Mouse (Mus musculus): ENCODE data around the gene Vav2. TPM values are rescaled to one million over a fixed set of nuclear protein-coding genes. Genes with fewer than 3 reads are reported as not detected.

Vav2 gene
- total RNA-seq, 2 experiments from 2014 or later: 30.9 to 34.5 TPM

- DNase-seq (ENCODE audit: low spot score in 2 of 2): no peak
These were observed 16.0 kb upstream of the Vav2 start for GRCm38 (mm10) chr2:27442708-27443449.

DNA sequence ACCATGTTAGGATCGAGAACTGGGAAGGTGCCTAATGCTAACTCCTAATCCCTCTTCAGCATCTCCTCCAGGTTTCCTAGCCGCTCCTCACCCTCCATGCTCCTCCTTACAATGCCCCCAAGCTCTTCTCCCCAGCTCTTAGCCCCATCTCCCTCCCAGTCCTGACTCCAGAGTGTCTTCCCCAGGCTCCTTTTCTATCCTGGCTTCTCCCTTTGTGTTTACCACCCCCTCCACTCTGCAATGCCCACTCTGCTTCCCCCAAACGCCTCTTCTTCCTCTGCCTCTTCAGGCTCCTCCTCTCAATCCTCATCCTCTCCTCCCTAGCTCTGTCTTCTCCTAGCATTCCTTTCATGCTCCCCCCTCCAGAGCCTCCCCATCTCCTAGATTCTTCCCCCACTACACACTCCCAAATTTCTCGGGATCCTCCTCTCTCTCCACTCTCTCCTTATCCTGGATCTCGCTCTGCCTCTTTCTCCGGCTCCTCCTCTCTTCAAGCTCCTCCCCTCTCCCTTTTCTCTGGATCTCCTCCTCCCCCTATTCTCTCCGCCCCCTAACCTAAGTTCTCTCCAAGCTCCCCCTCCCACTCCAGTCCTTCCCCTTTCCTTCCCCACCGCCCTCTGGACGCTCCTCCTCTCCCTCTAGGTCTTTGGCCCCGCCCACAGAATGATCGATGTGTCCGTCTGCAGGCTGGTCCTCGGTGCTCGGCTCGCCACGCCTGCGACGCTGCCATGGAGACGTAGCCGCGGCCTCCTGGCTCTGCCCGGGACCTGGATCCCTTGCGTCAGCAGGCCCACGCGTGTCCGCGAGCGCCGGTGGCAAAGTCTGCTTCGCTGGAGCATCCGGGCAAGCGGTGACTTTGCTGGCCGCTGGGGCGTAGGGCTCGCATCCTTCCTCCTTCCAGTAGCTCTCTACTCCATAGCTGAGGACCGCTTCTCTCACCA lies 15.2 kb upstream of the Vav2 start, which contains the start of gene Brd3os:
TSS of gene Brd3os (plus strand) at position 558 of the 941 bp plus-strand sequence.
- peak; percentile 77 to 90 for DNase-seq (ENCODE audit: low spot score in 2 of 2)

- DNase-seq (ENCODE audit: low spot score in 2 of 2): no peak
These were observed 11.4 kb upstream of the Vav2 start for GRCm38 (mm10) chr2:27438281-27438680.

- no peak for DNase-seq (ENCODE audit: low spot score in 2 of 2)
These were observed 11.0 kb upstream of the Vav2 start for GRCm38 (mm10) chr2:27437876-27438275.

DNA sequence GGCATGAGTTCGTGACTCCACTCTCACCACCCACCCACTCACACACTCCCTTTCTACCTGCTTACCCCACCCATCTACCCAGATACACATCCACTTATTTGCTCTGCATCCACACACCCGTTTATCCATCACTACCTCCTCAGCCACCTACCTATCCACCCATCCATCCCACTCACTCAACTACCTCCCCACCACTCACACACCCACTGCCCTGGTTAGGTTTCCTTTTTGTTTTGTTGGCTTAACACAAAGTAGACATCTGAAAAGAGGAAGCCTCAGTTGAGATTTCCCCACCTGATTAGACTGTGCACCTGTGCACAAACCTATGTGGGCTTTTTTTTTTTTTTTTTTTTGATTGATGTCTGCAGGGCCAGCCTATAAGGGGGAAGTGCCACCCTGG lies 5.8 kb upstream of the Vav2 start:
- no peak for DNase-seq (ENCODE audit: low spot score in 2 of 2)

DNA sequence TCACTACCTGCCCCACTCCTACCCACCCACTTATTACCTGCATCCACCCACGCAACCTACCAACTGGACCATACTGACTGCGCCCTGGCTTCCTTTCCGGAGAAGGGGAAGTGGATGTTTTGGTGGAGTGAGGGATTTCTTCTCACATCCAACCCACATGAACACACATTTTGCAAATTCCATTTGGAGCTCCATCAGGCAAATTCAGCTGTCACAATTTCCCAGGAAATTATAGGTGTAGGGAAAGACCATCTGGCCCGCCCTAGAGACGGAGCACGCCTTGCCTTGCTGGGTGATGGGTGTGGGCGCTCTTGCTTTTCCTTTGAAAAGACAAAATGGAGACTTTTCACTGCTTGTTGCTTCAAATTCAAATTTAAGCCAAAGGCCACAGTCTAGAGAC lies 3.8 kb upstream of the Vav2 start:
- DNase-seq (ENCODE audit: low spot score in 2 of 2): no peak

DNA sequence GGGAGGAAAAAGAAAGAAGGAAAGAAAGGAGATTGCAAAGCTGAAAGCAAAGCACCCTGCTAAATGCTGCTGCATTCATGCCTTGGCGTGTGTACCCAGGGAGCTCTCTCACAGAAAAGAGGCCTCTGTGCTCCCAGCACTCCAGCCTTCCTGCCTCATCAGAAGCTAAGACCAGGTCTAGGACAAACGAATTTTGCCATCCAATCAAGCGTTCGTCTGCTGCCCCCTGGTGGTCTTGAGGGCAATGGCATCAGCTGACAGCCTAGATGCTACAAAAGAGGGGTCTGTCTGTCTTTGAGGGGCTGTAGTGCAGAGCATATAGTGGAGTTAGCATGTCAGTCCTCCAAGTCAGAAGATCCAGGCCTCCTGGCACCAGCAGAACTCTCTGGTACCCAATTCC lies 1.2 kb upstream of the Vav2 start:
- peak; percentile 52 to 76 for DNase-seq (ENCODE audit: low spot score in 2 of 2)

DNA sequence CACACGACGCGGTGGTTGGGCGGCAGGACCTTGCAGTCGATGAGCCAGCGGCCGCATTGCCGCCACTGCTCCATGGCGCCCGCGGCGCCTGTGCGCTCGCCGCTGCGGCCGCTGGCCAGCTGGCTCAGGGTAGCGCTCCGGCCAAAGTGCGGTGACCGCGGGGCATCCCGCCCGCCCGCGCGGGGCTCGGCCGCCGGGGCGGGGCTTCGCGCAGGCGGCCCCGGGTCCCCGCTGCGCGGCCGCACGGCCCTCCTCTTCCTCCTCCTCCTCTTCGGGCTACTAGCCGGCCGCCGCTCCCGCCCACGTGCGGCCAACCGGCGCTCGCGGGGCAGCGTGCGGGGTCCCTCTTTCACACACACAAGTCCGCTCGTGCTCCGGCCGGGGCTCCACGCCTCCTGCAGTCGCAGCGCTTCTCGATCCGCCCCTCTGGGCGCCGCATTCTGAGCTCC lies 403 bp downstream of the Vav2 start:
- no peak for DNase-seq (ENCODE audit: low spot score in 2 of 2)

DNA sequence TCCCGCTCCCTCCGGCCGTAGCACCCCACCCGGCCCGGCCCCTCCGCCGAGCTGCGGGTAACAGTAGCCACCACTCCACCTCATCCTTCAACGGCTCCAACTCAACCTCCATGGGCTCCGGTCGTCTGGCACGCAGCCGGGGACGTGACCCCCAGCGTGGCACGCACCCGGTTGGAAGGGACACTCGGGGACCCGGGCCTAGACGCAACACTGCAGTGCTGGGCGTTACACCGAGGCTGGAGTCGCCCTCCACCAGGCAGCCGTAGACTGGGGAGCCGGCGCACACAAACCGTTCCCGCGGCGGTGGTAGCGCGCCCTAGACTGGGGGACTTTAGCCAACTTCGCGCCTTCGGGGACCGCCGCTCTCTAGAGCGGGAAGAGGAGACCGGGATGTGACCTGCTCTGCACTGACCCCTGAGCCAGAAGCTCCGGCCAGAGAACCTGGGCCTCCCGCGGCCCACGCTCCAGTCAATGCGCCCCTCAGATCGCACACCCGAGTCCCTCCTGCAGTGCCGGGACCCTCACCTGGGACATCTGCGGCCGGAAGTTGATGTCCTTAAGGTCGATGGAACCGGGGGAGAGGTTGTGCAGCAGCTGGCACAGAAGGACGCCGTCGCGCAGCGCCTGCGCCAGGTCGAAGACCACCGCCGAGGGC lies 955 bp downstream of the Vav2 start:
- DNase-seq (ENCODE audit: low spot score in 2 of 2): no peak

- DNase-seq (ENCODE audit: low spot score in 2 of 2): no peak
These were observed 1.6 kb downstream of the Vav2 start for GRCm38 (mm10) chr2:27425161-27425611.

- no peak for DNase-seq (ENCODE audit: low spot score in 2 of 2)
These were observed 3.2 kb downstream of the Vav2 start for GRCm38 (mm10) chr2:27423596-27423995.

DNA sequence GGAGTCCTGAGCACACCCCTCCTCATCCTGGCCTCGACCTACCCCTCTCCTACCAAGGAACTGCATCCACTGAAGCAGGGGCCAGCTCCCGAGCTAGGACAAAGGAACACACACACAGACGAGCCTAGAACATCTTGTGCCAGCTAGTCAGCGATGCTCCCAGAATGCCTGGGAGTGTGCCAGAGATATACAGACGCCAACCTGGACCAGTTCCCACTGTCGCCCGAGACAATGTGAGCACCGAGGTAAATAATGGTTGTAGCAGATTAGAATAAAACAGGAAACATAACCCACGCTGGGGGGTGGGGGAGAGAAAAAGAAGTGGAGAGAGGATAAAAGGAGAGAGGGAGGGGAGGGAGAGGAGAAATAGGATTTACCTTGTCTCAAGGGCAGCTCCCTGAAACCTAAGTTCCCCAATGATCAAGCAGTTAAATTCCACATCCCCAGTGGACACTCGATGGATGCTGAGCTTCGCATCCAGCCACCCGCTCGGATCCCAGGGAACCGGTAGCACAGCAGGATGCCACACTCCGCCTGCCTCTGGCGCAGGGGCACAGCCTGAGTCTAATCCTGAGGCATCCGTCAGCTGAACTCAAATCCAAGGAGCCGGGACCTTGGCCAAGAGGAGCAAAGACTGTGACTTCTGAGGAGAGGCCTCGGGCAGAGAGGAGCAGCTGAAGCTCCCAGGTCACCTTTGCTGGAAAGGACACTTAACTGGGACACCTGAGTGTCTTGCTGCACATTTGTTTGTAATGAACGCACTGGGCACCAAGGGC lies 5.4 kb downstream of the Vav2 start:
- DNase-seq (ENCODE audit: low spot score in 2 of 2): no peak

- DNase-seq (ENCODE audit: low spot score in 2 of 2): no peak
These were observed 8.2 kb downstream of the Vav2 start for GRCm38 (mm10) chr2:27418577-27419070.

- DNase-seq (ENCODE audit: low spot score in 2 of 2): no peak
These were observed 9.1 kb downstream of the Vav2 start for GRCm38 (mm10) chr2:27417648-27418153.

DNA sequence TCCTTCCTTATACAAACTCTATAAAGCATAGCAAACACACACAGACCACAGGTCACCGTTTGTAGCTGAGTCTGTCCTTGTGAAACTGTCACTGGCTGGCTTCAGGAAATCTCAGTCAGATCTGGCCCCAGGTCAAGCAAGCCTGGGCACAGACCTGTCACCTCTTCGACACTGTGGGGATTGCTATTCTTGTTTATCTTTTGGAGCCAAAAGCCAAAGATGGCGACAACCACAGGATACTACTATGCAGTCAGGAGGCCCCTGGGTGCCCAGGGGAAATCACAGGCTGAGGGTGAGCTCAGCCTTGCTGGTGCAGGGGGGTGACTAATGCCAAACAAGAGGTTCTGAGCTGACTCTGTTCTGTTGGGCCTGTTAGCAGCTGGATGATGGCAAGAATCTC lies 10.4 kb downstream of the Vav2 start:
- no peak for DNase-seq (ENCODE audit: low spot score in 2 of 2)

DNA sequence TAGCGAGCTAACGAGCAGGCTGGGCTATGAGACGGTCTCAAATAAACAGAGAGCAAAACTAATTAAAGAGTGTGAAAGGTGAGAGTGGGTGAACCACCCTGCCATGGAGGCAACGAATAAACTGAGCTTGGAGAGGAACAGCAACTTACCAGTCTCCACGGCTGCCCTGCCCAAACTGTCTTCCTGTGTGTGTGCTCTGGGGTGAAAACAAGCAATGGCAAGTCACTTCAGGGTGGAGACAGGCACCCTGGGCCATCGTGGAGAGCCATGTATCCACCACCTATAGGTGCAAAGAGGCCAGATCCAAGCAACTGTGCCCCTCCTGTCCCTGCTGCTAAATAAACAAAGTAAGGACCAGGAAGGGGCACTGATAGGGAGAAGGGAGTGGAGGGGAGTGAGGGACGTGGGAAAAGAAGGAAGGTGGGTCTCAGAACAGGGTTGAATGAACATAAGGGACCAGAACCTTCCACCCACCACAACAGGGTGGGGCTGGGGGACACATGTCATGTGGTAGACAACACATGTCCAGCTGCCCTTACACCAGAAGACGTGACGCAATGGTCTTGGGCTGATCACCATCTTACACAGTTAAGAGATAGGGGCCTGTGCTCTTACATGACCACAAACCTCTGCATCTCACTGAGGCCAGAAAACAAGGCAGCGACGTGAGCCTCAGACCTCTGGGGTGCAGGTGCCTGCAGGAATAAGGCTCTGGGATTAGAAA lies 11.6 kb downstream of the Vav2 start:
- no peak for DNase-seq (ENCODE audit: low spot score in 2 of 2)

- no peak for DNase-seq (ENCODE audit: low spot score in 2 of 2)
These were observed 12.7 kb downstream of the Vav2 start for GRCm38 (mm10) chr2:27413936-27414657.

DNA sequence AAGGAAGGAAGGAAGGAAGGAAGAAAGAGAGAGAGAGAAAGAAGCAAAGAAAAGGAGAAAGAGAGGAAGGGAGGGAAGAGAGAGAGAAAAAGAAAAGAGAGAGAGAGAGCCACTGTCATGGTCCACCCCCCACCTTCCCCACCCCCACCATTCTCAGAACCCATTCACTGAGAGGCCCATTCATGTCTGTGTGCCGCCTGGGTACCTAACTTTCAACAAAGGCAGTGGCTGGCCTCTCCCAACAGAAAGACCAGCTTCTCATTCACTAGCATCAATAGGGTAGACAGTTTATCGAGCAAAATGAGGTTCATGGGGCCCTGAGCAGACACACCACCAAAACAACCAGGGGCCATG lies 13.3 kb downstream of the Vav2 start:
- no peak for DNase-seq (ENCODE audit: low spot score in 2 of 2)

DNA sequence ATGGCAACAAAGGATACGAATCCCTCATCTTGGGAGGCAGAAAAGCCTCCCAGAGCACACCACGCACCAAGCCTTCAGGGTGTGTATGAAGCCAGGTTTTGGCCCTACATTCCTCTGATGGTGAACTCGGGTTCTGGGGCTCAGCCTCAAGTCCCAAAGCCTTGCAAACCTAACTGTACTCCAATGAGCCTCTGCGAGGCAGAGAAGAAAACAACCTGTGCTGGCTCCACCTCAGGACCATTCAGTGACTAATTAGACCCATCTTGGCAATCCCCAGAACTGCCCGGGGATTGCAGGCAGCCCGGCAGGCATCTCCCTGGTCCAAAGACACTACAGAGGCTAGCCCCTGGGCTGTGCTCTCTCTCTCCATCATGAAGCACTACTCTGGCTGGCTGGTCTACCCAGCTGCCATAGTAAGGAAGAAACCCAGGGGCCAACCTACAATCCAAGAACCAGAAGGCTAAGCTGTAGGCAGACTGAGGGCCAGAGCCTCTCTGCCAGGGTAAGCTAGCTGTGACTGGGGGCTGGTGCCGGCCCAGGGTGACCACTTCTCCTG lies 14.5 kb downstream of the Vav2 start:
- DNase-seq (ENCODE audit: low spot score in 2 of 2): no peak

Data from adrenal gland, postnatal 4 days (tissue).